Mouse (Mus musculus) bone marrow, adult 2 months (tissue): ENCODE results near the gene Tlr5.

Source experiments
- CTCF ChIP-seq: fragments of 200-500 bp; IDR thresholded peaks from 2 replicates; pipeline ENCODE4 v1.5.1; 2011; ENCODE audit warnings: low read length, control low read depth; ENCODE audit not compliant: control insufficient read depth, insufficient read depth
- POLR2A ChIP-seq: fragments of 200-500 bp; IDR thresholded peaks from 2 replicates; pipeline ENCODE4 v1.6.1; 2011; ENCODE audit warnings: low read depth, mild to moderate bottlenecking, control low read depth, low read length, borderline replicate concordance; ENCODE audit not compliant: control insufficient read depth

- TF ChIP-seq CTCF (no peak), POLR2A (no peak)
These were observed 19.1 kb upstream of the Tlr5 start for GRCm38 (mm10) chr1:182935469-182935868.
